8 mouse cellular contexts compared by ENCODE assay signal in the genomic region with DNA sequence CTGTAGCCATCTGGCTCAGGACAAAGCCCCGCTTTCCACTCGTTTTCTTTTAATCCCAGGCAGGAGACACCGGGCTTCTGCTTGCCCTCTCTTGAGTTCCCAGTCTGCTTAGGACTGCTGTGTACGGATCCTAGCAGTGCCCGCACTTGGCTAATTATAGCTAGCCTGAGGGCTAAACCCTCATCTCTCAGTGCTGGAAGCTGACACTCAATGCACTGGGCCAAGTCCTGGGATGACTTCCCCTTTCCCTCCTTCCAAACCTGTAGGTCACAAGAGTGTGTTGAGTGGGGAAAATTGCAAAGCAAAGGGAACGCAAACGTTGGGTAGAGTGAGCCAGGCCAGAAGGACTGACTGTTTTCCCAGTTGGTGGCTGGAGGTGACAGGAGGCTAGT. TPM values are rescaled to one million over a fixed set of nuclear protein-coding genes. Genes with fewer than 3 reads are reported as not detected.
DNase-seq lines count a peak whose midpoint lies in the region; ATAC-seq and TF ChIP-seq lines count a peak whose summit lies in the region.

A gene (minus strand): TSS at position 134 of the 392 bp plus-strand sequence.

- no peaks in the 10 kb centered on the region for H3K36me3 ChIP-seq in spleen, adult 2 months (ENCODE audit: control insufficient read depth, insufficient read depth, low read length)
- H3K36me3 ChIP-seq in forebrain, embryonic 11.5 days (ENCODE audit: control insufficient read depth, insufficient read depth, low read length), result no peaks in the 10 kb centered on the region

- peak within 1 kb of the TSS; percentile 6; the same call in 1 of the 2 replicates for H3K9ac ChIP-seq in forebrain, embryonic 11.5 days (ENCODE audit: low read length)

- TF ChIP-seq POLR2A in spleen, adult 2 months (IDR thresholded peaks at IDR 0.05; ENCODE audit: low read depth, low read length), result no peak

- no peaks in the 10 kb centered on the region for H3K9me3 ChIP-seq in forebrain, embryonic 11.5 days (ENCODE audit: control insufficient read depth, low read length)

- intact Hi-C loops in heart, postnatal 36 days (cut with DNase I), result no loop called here

- ATAC-seq in forebrain, embryonic 11.5 days (replicated peaks; ENCODE audit: low FRiP score), result no peak

- peak within 1 kb of the TSS; percentile 68 for H3K4me2 ChIP-seq in forebrain, embryonic 11.5 days (ENCODE audit: low read depth, low read length, severe bottlenecking)

- no peak for DNase-seq in spleen, adult 2 months (ENCODE audit: low read depth in 1 of 2, low spot score in 2 of 2)
- DNase-seq in spleen, postnatal 4 days (ENCODE audit: low spot score in 2 of 2), result no peak
- no peak for DNase-seq in forebrain, embryonic 11.5 days (ENCODE audit: low spot score)
- DNase-seq in heart, postnatal 36 days, result peak; percentile 26 to 43
- peak; percentile 5 for DNase-seq in lung, postnatal 14 days
- no peak for DNase-seq in spleen, postnatal 10 days (ENCODE audit: low spot score in 2 of 2)
- no peak for DNase-seq in spleen, adult 12 weeks (ENCODE audit: low spot score)
- no peak for DNase-seq in T-cell, adult 2 months (ENCODE audit: low spot score)

- no peaks in the 10 kb centered on the region for H3K4me1 ChIP-seq in spleen, adult 2 months (ENCODE audit: control insufficient read depth, insufficient read depth, insufficient read length)
- 0 out of 2 replicates have a peak, but pooled peaks cover 3% of the 10 kb centered on the region for H3K4me1 ChIP-seq in forebrain, embryonic 11.5 days (replicated peaks; ENCODE audit: control insufficient read depth, insufficient read depth, low read length)

- WGBS in spleen, adult 2 months, result 66% methylated on average over 7 of the region's 7 CpGs
- 37% methylated on average over 7 of the region's 7 CpGs for WGBS in forebrain, embryonic 11.5 days

- TF ChIP-seq CTCF in spleen, adult 2 months (IDR thresholded peaks at IDR 0.05; ENCODE audit: extremely low read depth, insufficient read depth, insufficient read length, insufficient replicate concordance), result no peak

- no peaks in the 10 kb centered on the region for H3K27me3 ChIP-seq in spleen, adult 2 months (ENCODE audit: control insufficient read depth, insufficient read depth, low read length)
- H3K27me3 ChIP-seq in forebrain, embryonic 11.5 days (ENCODE audit: control insufficient read depth, insufficient read depth, low read length), result no peaks in the 10 kb centered on the region; the same call in 1 of the 2 replicates

- H3K27ac ChIP-seq in spleen, adult 2 months (ENCODE audit: insufficient read depth, low read length), result peak within 1 kb of the TSS; percentile 17
- H3K27ac ChIP-seq in forebrain, embryonic 11.5 days (ENCODE audit: low read depth, low read length), result no peak within 1 kb of the TSS

- H3K4me3 ChIP-seq in spleen, adult 2 months (ENCODE audit: extremely low read depth, insufficient read depth, insufficient read length), result no peak within 1 kb of the TSS
- H3K4me3 ChIP-seq in forebrain, embryonic 11.5 days (ENCODE audit: low read depth, low read length), result peak within 1 kb of the TSS; percentile 34

RNA-seq across cellular contexts. Expression of the gene that starts here (rescaled TPM):
- 0.09 and 0.18 TPM in 2 replicates for polyA plus RNA-seq in spleen, adult 2 months (2012; rRNA removed)
- 0.16 and 0.21 TPM in 2 replicates for polyA plus RNA-seq in forebrain, embryonic 11.5 days (2014; fragmentation: Nextera tagmentation; extraction: Ambion mirVana)
- total RNA-seq in heart, postnatal 36 days (2021), result 10 to 100 TPM; 27.6 to 43.8 TPM

Comparison
In these comparisons a context has a peak if more than half of its experiments do, and no peak if none do; other contexts are left out.
1. DNase-seq: peak in heart, postnatal 36 days (2 of 2) and lung, postnatal 14 days (single experiment); none in spleen, adult 2 months (0 of 2), spleen, postnatal 4 days (0 of 2), forebrain, embryonic 11.5 days (single experiment), spleen, postnatal 10 days (0 of 2), spleen, adult 12 weeks (single experiment) and T-cell, adult 2 months (single experiment).